Mouse (Mus musculus) megakaryocyte-erythroid progenitor cell, adult 5-6 weeks (primary cell): ENCODE data around the gene Fer. TPM values are rescaled to one million over a fixed set of nuclear protein-coding genes. Genes with fewer than 3 reads are reported as not detected.

Experiments used
- ATAC-seq: replicated peaks from 2 replicates; pipeline ENCODE4 v1.8.0; 2016; ENCODE audit warnings: mild to moderate bottlenecking, inconsistent platforms; ENCODE audit not compliant: severe bottlenecking, poor library complexity, low FRiP score, low TSS enrichment
- total RNA-seq, 2 experiments: library from RNA; stranded (forward) in 1 of 2; stranded (reverse) in 1 of 2; fragments of 200-1000, 215-1000 nt in 1 of 2; fragments of >200 nt in 1 of 2; fragmentation: Nextera tagmentation in 1 of 2; gene quantifications; 2 replicates each; pipeline ENCODE4 v1.2.3; 2014 to 2017

Gene Fer
- total RNA-seq, 2 experiments from 2014 or later = 12.5 to 20.7 TPM

DNA sequence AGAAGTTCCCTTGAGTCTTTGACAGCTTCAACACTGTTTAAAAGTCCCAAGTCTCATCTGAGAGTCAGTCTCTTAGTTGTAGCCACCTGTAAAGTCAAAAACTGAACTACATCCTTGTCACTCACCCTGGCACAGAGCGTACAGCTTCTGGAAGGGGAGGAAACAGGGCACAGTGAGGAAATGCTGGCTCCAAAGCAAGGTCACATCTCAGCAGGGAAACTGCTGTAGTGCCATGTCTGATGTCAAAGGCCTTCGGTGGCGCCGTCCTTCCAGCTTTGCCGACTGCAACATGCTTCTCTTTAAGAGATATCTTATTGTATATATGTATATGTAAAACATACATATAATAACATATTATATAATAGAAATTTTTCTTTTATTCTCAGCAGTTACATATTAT, 188.0 kb downstream of the Fer start:
- ATAC-seq = no peak

DNA sequence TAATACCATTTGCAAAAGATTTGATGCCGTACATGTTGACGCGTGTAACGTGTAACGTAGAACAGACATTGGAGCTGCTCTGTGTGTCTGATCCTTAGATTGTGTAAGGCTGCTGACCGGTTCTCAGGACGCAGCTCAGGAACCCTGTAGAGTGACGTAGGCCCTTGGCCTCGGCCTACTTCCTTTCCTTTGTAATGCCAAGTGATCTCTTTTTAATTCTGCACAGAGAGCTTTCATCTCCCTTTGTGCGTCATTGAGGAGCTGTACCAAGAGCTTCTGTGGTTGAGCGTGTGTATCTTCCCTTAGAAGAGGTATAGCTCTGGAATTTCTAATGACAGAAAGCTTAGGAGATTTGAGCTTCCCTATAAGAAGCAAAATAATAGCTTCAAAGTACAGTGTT, 190.8 kb downstream of the Fer start:
- ATAC-seq = no peak

GRCm38 (mm10) chr17:64060529-64060928, 197.7 kb downstream of the Fer start:
- ATAC-seq = no peak

DNA sequence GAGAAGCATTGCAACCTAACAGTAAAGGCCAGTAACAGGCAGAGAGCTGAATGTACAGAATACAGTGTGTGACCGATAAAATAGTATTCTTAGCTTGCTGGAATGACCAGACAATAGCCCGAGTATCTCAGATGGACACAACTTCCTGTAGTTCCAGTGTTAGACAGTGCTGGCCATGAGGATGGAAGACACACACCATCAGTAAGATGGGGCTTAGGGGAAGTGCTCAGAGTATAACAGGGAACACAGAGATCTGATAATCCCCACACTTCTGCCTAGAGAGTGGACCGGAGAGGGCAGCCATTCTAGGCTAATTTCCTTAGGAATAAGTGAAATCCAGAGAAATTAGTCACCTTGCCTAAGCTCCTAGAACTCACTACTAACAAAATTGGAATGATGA, 202.4 kb downstream of the Fer start:
- no peak for ATAC-seq

DNA sequence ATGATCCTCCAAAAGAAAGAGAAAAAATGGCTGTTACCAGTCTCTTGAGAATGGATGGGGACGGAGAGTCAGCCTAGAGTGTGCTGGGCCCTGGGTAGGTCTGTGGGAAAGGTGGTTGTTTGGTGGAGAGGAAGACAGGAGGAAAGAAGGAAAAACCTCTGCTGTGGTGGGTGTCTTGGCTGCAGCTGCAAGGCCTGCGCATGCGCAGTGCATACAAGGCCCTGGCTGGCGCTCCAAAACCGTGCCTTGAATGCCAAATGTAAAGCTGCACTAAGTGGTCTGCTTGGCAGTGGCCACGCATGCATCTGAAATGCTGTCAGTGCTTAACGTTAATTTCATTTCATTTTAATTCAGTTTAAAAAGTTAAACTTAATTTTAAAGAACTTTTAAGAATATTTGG, 214.5 kb downstream of the Fer start:
- ATAC-seq = no peak

GRCm38 (mm10) chr17:64084751-64085150, 221.9 kb downstream of the Fer start:
- ATAC-seq = no peak

GRCm38 (mm10) chr17:64085493-64085892, 222.6 kb downstream of the Fer start:
- no peak for ATAC-seq

- no peak for ATAC-seq
Measured at GRCm38 (mm10) chr17:64086875-64087608, 224.2 kb downstream of the Fer start.

GRCm38 (mm10) chr17:64087871-64088270, 225.0 kb downstream of the Fer start:
- no peak for ATAC-seq

DNA sequence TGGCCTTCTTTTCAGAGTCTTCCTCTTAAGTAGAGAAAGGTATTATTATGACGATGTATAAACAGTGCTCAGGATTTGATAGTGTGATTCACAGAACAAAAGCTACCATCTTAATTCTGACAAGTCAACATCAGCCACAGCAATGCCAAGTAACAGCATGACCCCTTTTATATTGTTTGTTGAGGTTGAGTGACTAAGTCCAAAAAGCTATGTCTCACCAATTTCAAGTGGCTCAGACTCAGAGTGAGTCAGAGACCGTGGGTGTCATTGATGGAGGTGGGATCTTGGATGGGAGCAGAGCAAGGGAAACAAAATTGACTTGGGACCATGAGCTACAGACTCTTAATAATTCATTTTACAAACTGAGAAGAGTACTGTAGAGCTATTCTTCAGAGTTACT, 230.9 kb downstream of the Fer start:
- no peak for ATAC-seq

DNA sequence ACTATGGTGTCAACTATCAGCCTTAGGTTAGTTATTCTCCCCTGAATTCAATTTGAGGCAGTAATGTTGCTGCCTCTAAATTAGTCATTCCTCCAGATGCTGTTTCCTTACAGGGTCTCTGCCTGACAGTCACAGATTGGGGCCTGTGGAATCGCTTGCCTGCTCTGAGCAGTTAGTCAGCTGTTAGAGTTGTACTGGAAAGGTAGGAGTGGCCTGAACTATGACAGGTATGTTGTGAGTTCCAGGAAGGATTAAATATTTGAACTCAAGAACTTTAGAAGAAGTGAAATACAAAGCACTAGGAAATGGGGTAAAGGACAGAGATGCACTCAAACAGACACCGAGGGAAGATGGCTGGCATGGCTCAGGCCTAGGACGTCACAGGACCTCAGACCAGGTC, 233.9 kb downstream of the Fer start:
- no peak for ATAC-seq

- no peak for ATAC-seq
Measured at GRCm38 (mm10) chr17:64097788-64098359, 235.0 kb downstream of the Fer start.

- peak; percentile 50 for ATAC-seq
Measured at GRCm38 (mm10) chr17:64099395-64100171, 236.7 kb downstream of the Fer start.

- no peak for ATAC-seq
Measured at GRCm38 (mm10) chr17:64100172-64100510, 237.3 kb downstream of the Fer start.

- ATAC-seq = no peak
Measured at GRCm38 (mm10) chr17:64108773-64109172, 245.9 kb downstream of the Fer start.

DNA sequence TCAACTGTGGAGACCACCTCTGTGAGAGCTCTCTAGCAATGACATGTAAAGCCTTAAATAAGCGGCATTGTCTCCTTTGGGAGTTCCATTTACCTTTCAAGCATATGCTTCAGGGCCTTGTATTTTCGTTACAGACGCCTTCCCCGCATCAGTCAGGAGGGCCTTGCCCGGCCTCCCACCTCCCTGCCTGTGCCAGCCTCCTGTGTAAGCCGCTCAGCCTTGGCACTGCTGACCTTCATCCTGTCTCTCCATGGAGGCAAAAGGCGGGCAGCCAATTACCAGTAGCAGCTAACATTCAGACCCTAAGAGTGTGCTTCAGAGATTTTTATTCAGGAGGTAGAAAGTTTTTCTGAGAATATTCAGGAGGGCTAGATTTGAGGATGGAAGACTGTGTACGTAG, 247.0 kb downstream of the Fer start:
- ATAC-seq = no peak

DNA sequence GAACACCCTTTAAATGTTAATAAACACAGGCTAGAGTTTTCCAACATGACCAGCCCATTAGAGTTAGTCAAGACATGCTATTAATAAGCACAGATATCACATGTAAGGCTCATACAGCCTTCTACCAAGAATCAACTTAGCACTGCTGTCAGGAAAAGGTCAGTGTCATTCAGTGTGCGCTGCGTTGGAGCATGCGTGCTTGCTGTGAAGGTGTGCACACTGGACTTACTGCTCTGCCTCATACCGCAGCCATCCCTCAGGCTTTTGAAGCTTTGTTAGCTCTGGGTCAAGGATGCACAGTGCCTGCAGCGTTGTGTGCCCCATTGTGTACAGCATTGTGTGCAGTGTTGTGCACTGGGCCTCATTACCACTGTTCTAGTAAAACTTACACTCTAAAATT, 250.8 kb downstream of the Fer start:
- ATAC-seq = no peak

DNA sequence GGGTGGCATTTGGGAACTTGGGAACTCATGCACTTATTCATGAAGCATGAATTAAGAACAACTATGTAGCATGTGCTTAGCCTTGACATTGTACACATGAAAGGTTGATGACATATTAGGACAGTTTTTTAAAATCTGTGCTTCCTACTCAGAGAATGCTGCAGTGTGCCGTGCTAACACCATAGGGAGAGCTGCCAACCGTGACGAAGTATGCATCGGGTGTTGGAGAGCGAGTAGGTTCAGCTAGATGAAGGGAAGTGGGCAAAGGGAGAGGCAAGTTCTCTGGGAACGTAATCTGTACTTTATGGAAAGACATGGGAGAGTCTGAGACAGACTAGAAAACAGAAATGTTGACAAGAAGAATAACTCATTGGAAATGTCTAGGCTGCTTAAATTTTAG, 253.9 kb downstream of the Fer start:
- ATAC-seq = no peak

GRCm38 (mm10) chr17:64119697-64120288, 256.9 kb downstream of the Fer start:
- no peak for ATAC-seq

DNA sequence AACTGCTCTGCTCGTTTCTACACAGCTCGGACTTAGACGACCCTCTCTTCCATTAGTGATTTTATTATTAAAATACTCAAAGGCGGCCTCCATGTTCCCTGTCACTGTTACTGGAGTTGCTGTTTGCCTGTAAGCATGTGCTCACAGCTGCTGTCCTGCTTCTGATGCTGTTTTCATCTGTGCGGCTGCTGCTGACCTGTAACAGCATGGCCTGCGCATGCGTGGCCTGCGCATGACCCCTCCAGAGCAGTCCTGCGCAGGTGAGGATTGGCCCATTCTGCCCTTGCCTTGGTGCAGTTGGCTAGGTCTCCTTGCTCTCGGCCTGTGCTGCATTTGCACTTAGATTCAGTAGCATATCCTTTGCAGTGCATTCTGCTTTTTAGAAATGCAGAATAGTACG, 259.7 kb downstream of the Fer start:
- no peak for ATAC-seq
